Mouse (Mus musculus) kidney, embryonic 15.5 days (tissue): ENCODE data around the gene Adk. TPM values are rescaled to one million over a fixed set of nuclear protein-coding genes. Genes with fewer than 3 reads are reported as not detected.

Source experiments
- ATAC-seq: fragments of 200-750 bp; cut with Nextera tagmentation; replicated peaks from 2 replicates; pipeline ENCODE4 v1.8.0; 2017; ENCODE audit warnings: moderate TSS enrichment; ENCODE audit not compliant: low FRiP score
- H3K27ac ChIP-seq: fragments of 300-500 bp; sonication (generic); 2 replicates; pipeline ENCODE4 v1.5.1; 2015; ENCODE audit warnings: mild to moderate bottlenecking, inconsistent platforms
- H3K27me3 ChIP-seq: fragments of 300-500 bp; sonication (generic); 2 replicates; pipeline ENCODE4 v1.6.1; 2015; ENCODE audit warnings: inconsistent platforms
- H3K36me3 ChIP-seq: fragments of 300-500 bp; sonication (generic); 2 replicates; pipeline ENCODE4 v1.6.1; 2015; ENCODE audit warnings: inconsistent platforms
- H3K4me1 ChIP-seq: fragments of 300-500 bp; sonication (generic); 2 replicates; pipeline ENCODE4 v1.6.1; 2015; ENCODE audit warnings: inconsistent platforms
- H3K4me2 ChIP-seq: fragments of 300-500 bp; sonication (generic); 2 replicates; pipeline ENCODE4 v1.6.1; 2015; ENCODE audit warnings: moderate library complexity, mild to moderate bottlenecking, inconsistent platforms
- H3K4me3 ChIP-seq: fragments of 300-500 bp; sonication (generic); replicated peaks from 2 replicates; pipeline ENCODE4 v1.5.1; 2015; ENCODE audit warnings: mild to moderate bottlenecking, inconsistent platforms
- H3K9ac ChIP-seq: fragments of 300-500 bp; sonication (generic); 2 replicates; pipeline ENCODE4 v1.6.1; 2015; ENCODE audit warnings: mild to moderate bottlenecking, inconsistent platforms
- H3K9me3 ChIP-seq: fragments of 300-500 bp; sonication (generic); replicated peaks from 2 replicates; pipeline ENCODE4 v1.6.1; 2016; ENCODE audit warnings: inconsistent platforms
- WGBS: fragments of 180-500 bp; shearing (Covaris S2); methylation state at CpG from one replicate; pipeline ENCODE4 v1.1.7; 2015; ENCODE audit warnings: mixed read lengths; 5-methylcytosine and 5-hydroxymethylcytosine counted together
- polyA plus RNA-seq: library from polyadenylated mRNA; unstranded; fragments of >200 nt; fragmentation: Nextera tagmentation; extraction: Ambion mirVana; gene quantifications from 2 replicates; pipeline ENCODE4 v1.2.1, GENCODE M21; 2015

The Adk gene
- polyA plus RNA-seq, 1 experiment from 2014 or later: 156 TPM

DNA sequence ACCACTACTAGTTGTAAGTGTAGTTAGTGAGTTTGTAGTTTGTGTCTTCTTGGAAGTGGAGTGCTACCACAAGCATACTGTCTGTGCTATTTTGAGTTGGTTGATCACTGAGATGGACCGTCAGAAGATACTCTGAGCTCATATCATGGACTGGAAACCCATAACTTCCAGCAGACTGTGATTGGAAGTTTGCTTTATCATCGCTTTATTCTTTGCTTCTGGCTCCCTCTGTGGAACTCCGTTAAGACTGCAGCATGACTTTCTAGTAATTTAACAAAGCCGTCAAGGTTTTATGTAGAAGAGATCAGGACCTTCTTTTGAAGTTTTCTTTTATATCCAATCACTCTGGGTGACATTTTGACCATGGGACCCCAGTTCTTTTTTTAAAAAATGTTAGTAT is 58.1 kb downstream of the Adk start:
- no peak for ATAC-seq

DNA sequence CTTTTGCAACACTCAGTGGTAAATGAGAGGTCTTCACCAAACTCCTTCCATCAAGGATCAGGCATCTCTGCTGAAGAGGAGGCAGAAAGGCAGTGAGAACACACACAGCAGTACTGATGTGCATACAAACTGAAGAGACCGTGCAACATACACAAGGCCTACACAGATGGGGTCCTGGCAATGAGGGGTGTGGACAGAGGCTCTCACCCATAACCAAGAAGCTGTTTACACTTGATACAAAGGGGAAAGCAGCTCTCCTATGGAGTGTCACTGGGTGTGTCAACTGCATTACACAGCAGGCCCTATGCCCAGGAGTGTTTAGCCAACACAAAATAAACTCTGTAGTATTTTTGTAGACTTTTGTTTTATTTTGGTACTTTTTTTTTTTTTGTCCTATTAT is 59.1 kb downstream of the Adk start:
- no peak for ATAC-seq
- Histone ChIP-seq H3K4me3 (no peak overlapping the region), H3K4me2 (no peak overlapping the region), H3K27ac (no peak overlapping the region), H3K9me3 (no peaks in the 10 kb centered on the region), H3K27me3 (no peaks in the 10 kb centered on the region), H3K36me3 (no peaks in the 10 kb centered on the region), H3K9ac (no peak overlapping the region), H3K4me1 (no peaks in the 10 kb centered on the region)
- 75% methylated on average over 1 of the region's 1 CpGs for WGBS

More for the DNA sequence above, 58.1 kb downstream of the Adk start:
- Histone ChIP-seq H3K36me3 (no peaks in the 10 kb centered on the region), H3K9me3 (no peaks in the 10 kb centered on the region), H3K4me2 (no peak overlapping the region), H3K27ac (no peak overlapping the region), H3K27me3 (no peaks in the 10 kb centered on the region), H3K9ac (no peak overlapping the region), H3K4me1 (no peaks in the 10 kb centered on the region), H3K4me3 (no peak overlapping the region)
- 73% methylated on average over 4 of the region's 4 CpGs for WGBS

DNA sequence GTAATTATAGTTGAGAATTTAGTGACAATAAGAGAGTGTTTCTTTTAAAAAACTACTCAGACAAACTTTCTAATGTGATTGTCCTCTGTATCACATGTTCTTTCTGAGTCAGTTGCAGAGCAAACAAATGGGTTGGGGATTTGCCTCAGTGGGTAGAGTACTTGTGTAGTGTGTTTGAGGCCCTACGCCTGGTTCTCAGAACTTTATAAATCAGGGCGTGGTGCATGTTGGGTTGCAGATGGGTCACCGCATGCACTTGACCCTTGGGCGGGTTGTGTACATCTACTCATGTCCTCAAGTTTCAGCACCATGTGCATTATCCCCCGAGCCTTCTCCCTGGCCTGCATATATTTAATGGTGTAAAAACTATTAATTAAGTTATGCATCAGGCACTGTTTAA is 59.8 kb downstream of the Adk start:
- ATAC-seq: no peak
- H3K4me1 ChIP-seq: no peaks in the 10 kb centered on the region
- no peaks in the 10 kb centered on the region for H3K36me3 ChIP-seq
- H3K27ac ChIP-seq: no peak overlapping the region
- H3K27me3 ChIP-seq: no peaks in the 10 kb centered on the region
- no peak overlapping the region for H3K9ac ChIP-seq
- H3K4me3 ChIP-seq: no peak overlapping the region
- no peaks in the 10 kb centered on the region for H3K9me3 ChIP-seq
- 63% methylated on average over 5 of the region's 5 CpGs for WGBS
- H3K4me2 ChIP-seq: no peak overlapping the region

DNA sequence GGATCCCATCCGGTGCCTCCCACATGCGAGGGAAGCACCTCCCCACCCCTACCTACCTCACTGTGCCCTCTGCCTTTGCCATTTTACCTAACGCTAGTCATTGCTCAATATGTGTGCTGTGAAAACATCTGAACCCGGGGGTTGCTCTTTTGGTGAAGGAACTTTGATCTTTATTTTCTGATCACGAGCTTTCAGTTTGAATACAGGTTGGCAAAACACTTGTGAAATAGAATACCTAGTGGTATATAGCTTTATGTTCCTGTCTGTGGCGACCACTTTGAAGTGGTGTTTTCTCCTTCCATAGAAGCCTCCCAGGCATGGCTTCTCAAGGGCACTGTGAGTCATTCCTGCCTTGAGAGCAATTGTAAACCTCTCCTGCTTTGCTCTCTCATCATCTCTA is 60.4 kb downstream of the Adk start:
- Histone ChIP-seq H3K36me3 (no peaks in the 10 kb centered on the region), H3K27ac (no peak overlapping the region), H3K4me1 (no peaks in the 10 kb centered on the region), H3K9me3 (no peaks in the 10 kb centered on the region), H3K4me3 (no peak overlapping the region), H3K4me2 (no peak overlapping the region), H3K27me3 (no peaks in the 10 kb centered on the region), H3K9ac (no peak overlapping the region)
- ATAC-seq: no peak
- 57% methylated on average over 6 of the region's 6 CpGs for WGBS

DNA sequence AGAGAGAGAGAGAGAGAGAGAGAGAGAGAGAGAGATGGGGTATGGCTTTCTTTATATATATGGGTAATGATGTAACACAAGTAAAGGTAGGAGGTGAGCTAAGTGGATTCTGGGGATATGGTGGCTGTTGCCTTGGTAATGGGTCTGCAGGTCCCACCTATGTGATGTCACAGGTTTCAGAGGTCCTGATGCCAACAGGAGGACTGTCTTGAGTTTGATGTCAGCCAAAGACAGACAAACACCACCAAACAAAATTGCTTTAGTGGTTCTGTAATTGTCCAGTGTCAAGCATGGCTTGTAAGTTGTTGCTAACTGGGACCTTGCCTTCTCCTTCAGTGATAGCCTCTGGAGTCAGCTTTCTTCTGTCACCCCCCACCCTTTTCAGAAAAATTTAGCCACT is 62.0 kb downstream of the Adk start:
- no peak overlapping the region for H3K27ac ChIP-seq
- no peaks in the 10 kb centered on the region for H3K36me3 ChIP-seq
- H3K9me3 ChIP-seq: no peaks in the 10 kb centered on the region
- ATAC-seq: no peak
- no peaks in the 10 kb centered on the region for H3K4me1 ChIP-seq
- H3K4me3 ChIP-seq: no peak overlapping the region
- no peak overlapping the region for H3K9ac ChIP-seq
- no peak overlapping the region for H3K4me2 ChIP-seq
- no peaks in the 10 kb centered on the region for H3K27me3 ChIP-seq

DNA sequence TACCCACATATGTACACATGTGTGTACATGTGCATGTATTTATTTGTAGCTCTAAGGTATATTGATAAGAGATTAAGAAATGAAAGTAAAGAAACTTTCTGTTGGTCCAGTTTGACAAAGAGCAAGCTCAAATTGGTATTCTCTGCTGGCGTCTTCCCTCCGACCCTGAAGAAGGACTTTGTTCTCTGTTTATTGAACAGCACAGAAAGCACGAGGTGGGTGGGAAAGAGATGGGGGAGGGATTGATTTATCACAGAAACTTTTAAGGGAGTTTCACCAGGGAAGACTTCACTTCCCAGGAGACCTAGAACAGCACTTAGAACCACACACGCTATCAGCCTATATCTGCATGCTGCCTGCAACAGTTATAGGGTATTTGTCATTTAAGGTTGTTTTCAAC is 62.9 kb downstream of the Adk start:
- Histone ChIP-seq H3K4me3 (no peak overlapping the region), H3K36me3 (no peaks in the 10 kb centered on the region), H3K27me3 (no peaks in the 10 kb centered on the region), H3K27ac (no peak overlapping the region), H3K4me2 (no peak overlapping the region), H3K9ac (no peak overlapping the region), H3K4me1 (no peaks in the 10 kb centered on the region), H3K9me3 (no peaks in the 10 kb centered on the region)
- no peak for ATAC-seq
- WGBS: 40% methylated on average over 4 of the region's 4 CpGs

DNA sequence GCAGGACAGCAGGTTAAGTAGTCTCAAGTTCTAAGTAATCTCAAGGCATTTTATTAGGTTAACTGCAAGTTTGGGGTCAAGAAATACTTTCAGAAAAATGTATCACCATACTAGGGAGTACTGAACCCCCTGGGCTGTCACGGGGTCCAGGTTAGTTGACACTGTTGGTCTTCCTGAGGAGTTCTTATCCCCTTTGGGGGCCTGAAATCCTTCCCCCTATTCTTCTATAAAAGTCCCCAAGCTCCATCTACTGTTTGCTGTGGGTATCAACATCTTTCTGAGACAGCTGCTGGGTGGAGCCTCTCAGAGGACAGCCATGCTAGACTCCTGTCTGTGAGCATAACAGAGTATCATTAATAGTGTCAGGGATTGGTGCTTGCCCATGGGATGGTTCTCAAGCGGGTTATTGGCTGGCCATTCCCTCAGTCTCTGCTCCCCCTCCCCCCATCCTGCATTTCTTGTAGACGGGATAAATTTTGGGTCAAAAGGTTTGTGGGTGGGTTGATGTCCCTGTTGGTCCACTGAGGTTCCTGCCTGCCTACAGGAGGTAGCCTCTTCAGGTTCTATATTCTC is 63.6 kb downstream of the Adk start:
- Histone ChIP-seq H3K4me3 (no peak overlapping the region), H3K9ac (no peak overlapping the region), H3K36me3 (no peaks in the 10 kb centered on the region), H3K27me3 (no peaks in the 10 kb centered on the region), H3K4me1 (no peaks in the 10 kb centered on the region), H3K27ac (no peak overlapping the region), H3K4me2 (no peak overlapping the region), H3K9me3 (no peaks in the 10 kb centered on the region)
- ATAC-seq: no peak
- WGBS: 52% methylated on average over 3 of the region's 3 CpGs

DNA sequence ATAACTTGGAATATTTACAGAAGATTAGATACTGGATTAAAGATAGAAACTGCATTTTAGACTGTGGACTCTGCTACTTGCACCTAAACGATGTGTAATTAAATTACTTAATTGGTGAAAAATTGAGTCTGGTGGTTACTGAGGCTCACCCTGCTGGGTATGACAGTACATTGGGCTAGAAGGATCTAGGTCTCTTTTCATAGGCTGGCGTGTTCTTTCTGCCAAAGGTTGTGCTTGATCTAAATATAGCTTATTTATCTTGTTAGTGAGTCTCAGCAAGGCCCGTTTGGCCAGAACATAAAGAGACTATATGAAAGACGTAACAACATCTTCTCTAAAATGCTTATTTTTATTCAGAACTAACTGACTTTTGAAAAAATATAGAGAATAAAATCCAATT is 65.7 kb downstream of the Adk start:
- Histone ChIP-seq H3K27me3 (no peaks in the 10 kb centered on the region), H3K4me1 (no peaks in the 10 kb centered on the region), H3K9ac (no peak overlapping the region), H3K36me3 (no peaks in the 10 kb centered on the region), H3K4me2 (no peak overlapping the region), H3K4me3 (no peak overlapping the region), H3K9me3 (no peaks in the 10 kb centered on the region), H3K27ac (no peak overlapping the region)
- WGBS: 79% methylated on average over 4 of the region's 4 CpGs
- ATAC-seq: no peak

DNA sequence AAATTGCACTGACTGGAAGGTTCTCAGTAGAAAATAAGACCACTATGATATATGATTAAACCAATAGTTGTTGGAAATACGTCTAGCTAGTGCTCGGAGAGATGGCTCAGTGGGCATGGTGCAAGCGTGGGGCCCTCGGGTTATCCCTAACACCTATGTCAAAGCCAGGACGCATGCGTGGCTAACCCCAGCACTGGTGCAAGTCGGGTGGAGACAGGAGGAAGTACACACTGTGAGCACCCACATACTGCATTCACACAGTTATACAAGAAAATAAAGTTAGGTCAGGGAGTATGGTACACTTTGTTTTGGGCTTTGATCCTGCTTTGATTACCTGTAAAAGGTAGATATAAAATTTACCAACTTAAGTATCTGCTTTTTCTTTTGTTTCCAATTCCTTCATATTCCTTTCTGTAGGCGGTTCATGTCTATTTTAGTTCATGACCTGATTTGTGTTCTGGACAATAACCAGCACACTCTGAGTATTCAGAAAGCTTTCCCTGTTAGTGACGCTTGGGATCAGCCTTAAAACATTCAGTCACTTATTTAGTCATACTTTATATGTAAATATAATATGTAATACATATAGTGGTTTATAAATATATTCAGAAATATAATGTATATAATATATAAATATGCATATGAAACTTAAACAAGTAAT is 67.4 kb downstream of the Adk start:
- H3K4me1 ChIP-seq: no peaks in the 10 kb centered on the region
- H3K9ac ChIP-seq: no peak overlapping the region
- WGBS: 82% methylated on average over 9 of the region's 9 CpGs
- no peaks in the 10 kb centered on the region for H3K27me3 ChIP-seq
- H3K36me3 ChIP-seq: no peaks in the 10 kb centered on the region
- H3K27ac ChIP-seq: no peak overlapping the region
- no peaks in the 10 kb centered on the region for H3K9me3 ChIP-seq
- no peak overlapping the region for H3K4me2 ChIP-seq
- H3K4me3 ChIP-seq: no peak overlapping the region
- no peak for ATAC-seq

DNA sequence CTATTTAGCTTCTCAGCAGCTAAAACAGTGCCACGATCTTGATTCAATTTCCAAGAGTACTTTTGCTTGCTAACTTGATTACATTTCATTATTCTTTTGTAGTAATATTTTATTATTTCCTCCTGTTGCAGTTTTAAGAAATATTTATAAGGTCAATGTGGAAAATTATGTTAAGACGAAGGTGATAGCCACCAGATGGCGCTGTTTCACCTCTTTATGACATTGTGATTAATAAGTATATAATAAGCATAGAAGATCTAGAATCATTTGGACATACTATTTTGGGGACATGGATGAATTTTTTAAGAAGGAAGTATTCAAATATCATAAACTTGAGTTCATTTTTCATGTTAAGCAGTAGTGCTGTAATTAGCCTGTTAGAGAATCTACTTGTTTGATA is 68.1 kb downstream of the Adk start:
- H3K27me3 ChIP-seq: no peaks in the 10 kb centered on the region
- no peak overlapping the region for H3K4me3 ChIP-seq
- no peak overlapping the region for H3K27ac ChIP-seq
- H3K9me3 ChIP-seq: no peaks in the 10 kb centered on the region
- no peak for ATAC-seq
- H3K9ac ChIP-seq: no peak overlapping the region
- H3K4me2 ChIP-seq: no peak overlapping the region
- no peaks in the 10 kb centered on the region for H3K36me3 ChIP-seq
- H3K4me1 ChIP-seq: no peaks in the 10 kb centered on the region
- 45% methylated on average over 3 of the region's 3 CpGs for whole genome bisulfite sequencing

DNA sequence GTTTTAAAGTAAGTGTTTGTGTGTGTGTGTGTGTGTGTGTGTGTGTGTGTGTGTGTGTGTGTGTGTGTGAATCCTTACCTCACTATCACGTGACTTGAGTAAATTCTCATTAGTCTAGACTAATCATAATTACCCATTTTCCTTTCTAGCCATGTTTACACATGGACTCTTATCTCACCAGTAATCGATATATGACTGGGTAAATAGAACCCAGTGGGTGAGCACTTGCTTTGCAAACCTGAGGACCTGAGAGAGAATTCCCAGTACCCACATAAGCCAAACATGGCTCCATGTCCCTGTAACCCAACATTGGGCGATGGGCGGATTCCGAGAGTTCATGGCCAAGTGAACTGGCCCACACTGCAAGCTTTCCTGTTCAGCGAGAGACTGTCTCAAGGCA is 74.8 kb downstream of the Adk start:
- WGBS: 92% methylated on average over 6 of the region's 6 CpGs
- Histone ChIP-seq H3K4me1 (no peaks in the 10 kb centered on the region), H3K9ac (no peak overlapping the region), H3K27ac (no peak overlapping the region), H3K4me2 (no peak overlapping the region), H3K9me3 (no peaks in the 10 kb centered on the region), H3K27me3 (no peaks in the 10 kb centered on the region), H3K36me3 (no peaks in the 10 kb centered on the region), H3K4me3 (no peak overlapping the region)
- ATAC-seq: no peak

DNA sequence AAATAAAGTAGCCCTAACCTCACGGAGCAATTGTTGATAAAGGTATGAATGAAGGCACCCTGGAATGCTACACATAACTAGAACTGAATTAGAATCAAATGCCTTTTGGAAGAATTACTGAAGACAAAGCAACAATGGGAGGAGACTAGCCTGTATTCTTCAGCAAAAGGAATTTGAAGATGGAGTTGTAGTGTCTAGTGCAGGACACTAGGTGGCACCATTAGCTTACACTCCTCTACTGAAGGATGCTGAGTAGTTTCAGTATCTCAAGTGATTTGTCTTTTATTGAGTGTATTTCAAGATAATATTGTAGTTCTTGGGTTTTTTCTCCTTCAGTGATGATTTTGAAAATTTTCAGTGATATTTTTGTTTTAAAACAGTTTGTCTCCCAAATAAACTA is 84.5 kb downstream of the Adk start:
- ATAC-seq: no peak
- H3K9me3 ChIP-seq: no peaks in the 10 kb centered on the region
- H3K36me3 ChIP-seq: no peaks in the 10 kb centered on the region
- H3K4me2 ChIP-seq: no peak overlapping the region
- H3K4me1 ChIP-seq: 0 out of 2 replicates have a peak, but pooled peaks cover 2% of the 10 kb centered on the region
- no peak overlapping the region for H3K4me3 ChIP-seq
- 45% methylated on average over 1 of the region's 1 CpGs for WGBS
- no peaks in the 10 kb centered on the region for H3K27me3 ChIP-seq
- no peak overlapping the region for H3K9ac ChIP-seq
- no peak overlapping the region for H3K27ac ChIP-seq

DNA sequence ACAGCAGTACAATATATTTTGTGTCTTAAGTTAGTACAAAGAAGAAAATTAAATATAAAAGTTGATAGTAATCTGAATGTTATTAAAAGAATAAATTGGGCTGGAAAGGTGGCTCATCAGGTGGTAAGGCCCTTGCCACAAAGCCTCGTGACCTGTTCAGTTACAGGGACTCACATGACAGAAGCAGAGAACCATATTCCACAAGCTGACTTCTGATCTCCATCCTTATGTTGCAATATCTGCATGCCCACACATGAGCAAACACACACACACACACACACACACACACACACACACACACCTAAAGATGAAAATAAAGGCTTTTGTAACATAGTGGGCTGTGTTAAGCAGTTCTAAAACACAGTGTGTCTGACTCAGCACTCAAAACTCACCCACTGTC is 90.2 kb downstream of the Adk start:
- no peak for ATAC-seq
- Histone ChIP-seq H3K4me1 (peaks cover 9% of the 10 kb centered on the region; the same call in 1 of the 2 replicates), H3K9ac (no peak overlapping the region), H3K4me2 (no peak overlapping the region), H3K9me3 (no peaks in the 10 kb centered on the region), H3K4me3 (no peak overlapping the region), H3K27ac (no peak overlapping the region), H3K27me3 (no peaks in the 10 kb centered on the region), H3K36me3 (no peaks in the 10 kb centered on the region)
- 91% methylated on average over 1 of the region's 1 CpGs for WGBS
